Mouse (Mus musculus) fat pad, adult 2 months (tissue): ENCODE results near the gene Wnt3.
"Not testable (repeated sequence)": the region's sequence is repeated elsewhere in the genome, so short reads cannot be mapped to it uniquely, and the experiment has no call there.

Experiments
- DNase-seq: peaks from one replicate; pipeline ENCODE4 v3.0.0-alpha.2; 2011; ENCODE audit warnings: low read depth, low spot score; ENCODE audit errors: extremely low read depth

The Wnt3 gene

DNA sequence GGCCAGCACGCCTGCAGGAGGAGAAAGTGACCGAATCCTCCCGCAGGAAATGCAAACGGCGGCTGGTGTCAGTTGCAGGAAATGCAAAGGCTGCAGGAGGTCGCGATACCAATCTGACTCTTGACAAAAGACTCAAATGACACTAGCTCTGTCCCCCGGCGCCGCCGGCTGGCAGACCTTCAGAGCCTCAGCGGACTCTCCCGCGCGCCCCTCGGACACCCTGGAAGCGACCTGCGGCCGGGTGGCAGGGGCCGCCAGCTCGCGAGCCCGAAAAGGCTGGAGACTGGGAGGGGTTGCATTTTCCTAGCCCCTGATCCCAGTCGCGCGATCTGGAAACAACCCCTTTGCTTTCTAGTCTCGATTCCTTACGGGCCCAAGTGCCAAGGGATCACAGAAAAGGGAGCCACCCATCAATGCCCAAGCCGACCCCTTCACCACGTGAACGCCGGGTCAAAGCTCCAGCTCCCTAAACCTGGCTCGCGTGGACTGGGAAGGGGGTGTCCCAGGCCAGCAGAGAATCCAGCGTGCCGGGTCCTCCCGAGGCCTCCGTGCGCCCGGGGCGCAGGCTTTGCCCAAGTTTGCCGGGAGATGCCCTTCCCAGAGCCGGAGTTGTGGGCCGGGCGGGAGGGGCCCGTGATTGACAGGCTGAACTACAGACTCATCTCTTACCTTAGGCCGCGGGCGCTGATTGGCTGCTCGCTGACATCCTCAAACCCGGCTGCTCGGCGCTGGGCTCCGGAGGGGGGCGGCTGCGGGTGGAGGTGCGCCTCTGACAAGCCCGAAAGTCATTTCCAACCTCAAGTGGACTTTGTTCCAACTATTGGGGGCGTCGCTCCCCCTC lies at the start of gene Wnt3:
TSS of gene Wnt3 (plus strand) at position 764 of the 841 bp plus-strand sequence.
- no peak for DNase-seq

DNA sequence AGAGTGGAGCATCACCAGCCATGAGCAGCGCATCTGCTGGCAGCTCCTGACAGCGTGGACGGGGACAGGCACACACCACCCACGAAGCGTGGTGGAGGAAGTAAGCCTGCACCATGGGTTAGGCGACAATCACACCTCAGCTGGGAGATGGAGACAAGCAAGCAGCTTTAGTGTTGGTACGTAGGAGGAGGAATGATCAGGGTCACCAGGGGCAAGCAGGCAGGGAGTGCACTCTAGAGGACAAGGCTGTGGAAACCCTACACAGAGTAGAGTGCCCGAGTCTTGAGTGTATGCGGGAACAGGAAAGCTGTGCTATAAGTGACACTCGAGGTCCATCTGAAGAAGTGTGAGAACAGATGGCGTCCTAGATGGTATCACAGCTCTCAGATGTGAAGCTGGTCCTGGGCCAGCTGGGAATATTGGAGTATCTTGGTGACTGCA lies 49.6 kb upstream of the Wnt3 start:
- DNase-seq: no peak

DNA sequence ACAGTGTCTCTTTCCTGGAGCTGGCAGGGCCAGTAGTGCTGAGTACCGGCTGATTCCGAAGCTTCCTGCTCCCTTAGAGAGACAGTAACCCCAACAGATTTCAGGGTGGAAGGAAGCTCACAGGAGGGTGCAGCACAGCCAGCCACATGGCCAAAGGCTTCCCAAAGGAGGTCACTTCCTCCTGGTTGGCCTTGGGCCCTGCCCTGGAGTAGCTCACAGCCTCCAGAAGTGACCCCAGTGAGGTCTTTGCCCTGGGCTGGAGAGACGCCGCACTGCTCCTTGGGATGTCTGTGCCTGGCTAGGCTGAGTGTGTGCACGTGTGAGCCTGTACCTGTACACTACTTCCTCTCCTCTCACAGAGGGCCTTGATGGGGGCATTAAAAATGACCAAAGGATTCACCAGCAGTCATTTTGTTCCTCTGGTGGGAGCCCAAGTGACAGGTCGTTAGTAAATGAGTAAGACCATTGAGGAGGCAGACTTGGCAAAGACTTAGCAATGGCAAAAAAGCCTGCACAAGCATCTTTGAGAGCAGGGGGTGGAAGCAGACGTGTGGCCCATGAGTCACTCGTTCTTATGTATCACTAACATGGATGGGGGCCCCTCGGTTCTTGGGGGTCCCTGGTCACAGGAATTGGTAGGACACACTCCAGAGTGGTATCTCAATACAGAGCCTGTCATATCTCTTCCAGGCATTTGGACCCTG lies 44.5 kb upstream of the Wnt3 start:
- DNase-seq: no peak

DNA sequence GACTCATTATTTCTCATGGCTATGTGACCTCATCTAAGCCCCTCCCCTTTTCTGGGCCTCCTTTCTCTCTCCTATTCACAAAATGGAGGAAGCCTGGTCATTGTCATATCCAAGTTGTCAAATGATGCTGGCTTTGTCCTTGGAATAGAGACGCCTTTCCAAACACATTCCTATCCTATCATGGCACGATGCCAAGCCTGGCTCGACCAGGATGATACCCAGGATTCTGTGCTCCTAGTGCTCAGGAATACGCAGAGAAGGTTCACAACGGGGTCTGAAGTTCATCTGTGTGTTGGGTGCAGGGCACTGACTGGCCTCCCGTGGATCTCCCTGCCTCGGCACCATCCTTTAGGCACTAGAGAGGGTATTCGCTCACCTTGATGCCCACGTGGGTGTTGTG lies 42.4 kb upstream of the Wnt3 start:
- no peak for DNase-seq

DNA sequence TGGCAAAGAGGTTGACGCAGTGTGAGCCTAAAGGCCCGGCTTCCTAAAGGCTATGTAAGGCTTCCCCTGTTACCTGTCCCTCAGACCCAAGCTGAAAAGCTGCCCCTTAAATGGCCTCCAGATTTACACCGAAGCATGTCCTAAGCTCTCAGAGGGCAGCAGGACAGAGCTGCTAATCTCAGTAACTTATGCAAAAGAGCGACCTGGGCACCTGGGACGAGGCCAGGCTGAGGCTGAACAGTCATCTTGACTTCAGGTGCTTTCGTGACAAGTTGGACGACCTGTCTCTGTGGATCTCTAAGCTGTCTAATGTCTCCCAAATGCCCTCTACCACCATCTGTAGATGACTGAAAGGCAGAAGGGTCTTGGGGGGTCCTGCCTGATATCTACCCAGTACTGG lies 41.6 kb upstream of the Wnt3 start:
- no peak for DNase-seq

DNA sequence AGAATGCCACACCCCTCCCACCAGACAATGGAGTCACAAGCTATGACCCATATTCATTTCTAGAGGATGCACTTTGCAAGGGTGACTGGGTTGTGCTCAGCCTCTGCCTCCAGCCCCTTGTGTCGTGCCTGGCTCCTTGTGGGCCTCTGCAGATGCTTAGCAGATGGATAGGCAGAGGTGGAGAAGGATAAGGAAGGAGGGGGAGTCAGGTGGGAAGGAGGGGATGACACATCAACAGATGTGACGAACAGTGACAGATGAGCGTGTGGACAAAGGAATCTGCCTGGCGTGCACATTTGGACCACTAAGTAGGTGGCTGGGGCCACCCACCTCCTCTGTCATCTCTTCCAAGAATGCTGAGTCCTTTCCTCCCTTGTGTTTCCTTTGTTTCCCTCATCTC lies 40.9 kb upstream of the Wnt3 start:
- no peak for DNase-seq

DNA sequence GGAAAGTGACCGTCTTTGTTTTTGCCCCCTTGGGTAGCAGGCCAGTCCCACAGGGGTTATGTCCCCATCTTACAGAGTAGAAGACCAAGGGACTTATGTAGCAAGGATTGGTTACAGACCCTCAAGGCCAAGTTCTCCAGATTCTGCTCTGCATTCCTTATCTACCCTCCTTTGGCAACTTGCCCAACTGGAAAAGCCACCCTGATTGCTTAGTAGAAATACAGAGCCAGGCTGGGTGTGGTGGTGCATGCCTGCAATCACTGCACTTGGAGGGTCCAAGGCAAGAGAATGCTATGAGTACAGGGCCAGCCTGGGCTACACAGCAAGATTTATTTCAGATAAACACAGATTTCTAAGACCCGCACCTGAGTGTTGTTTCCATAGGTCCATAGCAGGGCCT lies 40.0 kb upstream of the Wnt3 start:
- no peak for DNase-seq

DNA sequence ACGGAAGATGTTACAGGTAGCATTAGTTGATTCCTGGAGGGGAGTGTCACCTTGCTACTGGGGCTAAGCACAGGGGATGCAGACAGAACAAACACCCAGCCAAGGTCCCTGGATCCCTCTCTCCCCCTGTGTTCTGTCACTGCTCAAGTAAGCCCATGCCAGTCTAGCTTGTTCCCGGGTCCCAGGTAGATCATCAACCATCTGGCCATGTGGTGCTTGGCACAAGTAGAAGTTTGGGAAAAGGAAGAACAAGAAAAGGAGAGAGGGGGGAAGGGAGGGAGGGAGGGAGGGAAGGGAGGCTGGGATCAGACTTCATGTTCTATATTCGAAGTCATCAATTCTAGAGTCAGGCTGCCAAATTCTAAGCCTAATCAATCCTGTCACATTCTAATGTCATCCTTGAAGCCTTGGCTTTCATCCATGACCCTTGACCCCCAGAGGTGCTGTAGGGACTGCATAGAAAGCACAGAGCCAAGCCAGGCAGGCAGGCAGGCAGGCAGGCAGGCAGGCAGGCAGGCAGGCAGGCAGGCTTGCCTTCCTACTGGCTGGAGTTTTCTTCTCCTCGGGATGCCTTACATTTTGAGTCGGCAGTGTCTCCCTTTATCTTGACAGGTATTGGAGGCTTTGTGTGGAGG lies 39.4 kb upstream of the Wnt3 start:
- DNase-seq: no peak

DNA sequence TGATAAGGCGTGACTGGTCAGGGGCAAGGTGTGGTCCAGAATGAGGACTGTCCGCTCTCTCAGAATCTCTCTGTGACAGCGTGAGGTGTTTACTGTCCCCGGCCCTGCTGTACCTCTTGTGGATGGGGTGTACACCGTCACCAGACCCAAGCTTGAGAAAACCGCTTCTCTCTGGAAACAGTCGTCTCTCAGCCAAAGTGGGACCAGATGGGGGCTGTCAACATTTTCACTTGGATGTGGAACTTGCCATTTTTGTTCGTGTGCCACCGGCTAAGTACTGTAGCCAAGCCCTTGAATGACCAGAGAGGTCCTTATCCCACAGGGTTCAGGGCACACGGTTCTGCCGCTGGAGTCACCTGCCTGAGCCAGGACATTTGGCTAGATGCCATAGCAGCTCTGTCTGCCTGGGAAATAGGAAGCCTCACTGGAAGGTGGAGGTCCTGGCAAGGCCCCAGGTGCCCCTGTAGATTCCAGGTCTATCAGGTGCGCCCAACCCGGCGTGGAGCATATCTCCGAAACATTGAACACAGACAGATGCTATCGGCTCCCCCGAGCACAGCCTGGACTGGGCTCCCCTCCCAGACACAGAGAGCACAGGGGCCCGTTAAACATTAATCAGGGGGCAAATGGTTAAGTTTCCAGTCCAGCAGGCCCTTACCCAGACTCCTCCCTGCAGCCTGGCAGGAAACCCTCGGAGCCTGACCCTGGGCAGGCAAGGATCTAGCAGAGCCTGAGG lies 38.7 kb upstream of the Wnt3 start:
- no peak for DNase-seq

DNA sequence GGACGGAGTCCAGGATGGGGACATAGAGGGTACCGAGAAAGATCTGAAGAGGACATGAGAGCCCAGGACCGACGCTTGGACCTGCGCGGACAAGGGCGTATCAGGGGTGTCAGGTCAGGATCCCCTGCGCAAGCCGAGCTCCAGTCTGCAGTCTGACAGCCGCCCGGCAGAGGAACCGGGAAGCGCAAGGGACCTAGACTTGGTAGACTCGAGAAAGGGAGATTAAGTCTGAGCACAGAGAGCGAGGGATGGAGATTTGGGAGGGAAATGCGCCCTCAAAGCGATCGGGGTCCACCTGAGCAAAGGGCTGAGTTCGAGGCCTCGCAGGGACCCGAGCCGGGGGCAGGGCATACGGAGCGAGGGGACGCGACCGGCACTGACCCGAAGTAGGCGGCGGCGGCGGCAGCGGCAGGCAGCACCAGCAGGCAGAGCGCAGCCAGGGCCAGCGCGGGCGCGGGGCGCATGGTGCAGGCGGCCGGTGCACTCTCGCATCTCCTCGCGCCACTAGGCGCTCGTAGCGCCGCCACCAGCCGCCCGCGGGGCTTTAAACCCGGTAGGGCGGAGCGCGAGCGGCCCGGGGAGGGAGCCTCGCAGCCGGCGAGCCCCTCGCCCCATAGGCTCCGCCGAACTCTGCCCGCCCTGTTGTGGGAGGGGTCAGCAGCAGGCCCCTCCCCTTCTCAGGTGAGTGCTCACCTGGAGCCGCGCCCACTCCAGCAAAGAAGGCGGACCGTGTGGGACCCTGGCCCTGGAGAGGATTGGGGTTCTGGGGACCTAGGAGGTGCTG lies 24.5 kb upstream of the Wnt3 start, which contains the start of gene Wnt9b:
TSS of gene Wnt9b (minus strand) at position 516 of the 784 bp plus-strand sequence.
- DNase-seq: no peak

DNA sequence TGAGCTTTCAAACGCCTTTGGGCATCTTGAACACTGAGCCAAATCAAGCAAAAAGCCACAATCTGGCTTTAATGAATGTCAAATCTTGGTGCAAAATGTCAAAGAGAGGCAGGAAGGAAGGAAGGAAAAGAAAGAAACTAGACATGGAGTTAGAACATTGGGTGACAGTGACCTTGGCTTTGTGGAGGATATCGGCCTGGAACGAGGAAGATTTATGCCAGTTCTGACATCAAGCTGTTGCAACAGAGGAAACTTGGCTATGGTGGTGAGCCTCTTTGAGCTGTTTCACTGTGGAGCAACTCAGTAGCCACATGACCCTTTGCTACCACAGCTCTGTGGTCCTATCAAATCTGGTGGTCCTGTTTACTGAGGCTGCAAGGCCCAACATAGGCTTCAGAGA lies 23.3 kb upstream of the Wnt3 start:
- DNase-seq: peak; percentile 36

DNA sequence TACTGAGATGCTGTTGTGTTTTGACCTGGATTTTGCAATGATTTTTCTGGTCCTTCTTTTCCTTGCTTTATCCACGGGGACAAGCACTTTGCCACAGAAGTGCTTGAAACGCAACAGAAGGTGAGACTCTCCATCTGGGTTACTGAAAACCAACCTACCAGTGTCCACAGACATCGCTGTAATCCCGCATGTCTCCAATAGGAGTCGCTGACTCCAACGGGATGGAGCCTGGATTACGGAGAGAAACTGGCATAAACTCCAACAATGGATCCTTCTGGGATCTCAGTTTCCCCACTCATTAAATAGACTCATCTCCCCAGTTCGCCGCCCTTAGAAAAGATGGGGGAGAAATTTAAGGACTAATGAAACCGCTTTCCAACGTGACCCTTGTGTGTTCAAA lies 15.9 kb upstream of the Wnt3 start:
- DNase-seq: no peak

DNA sequence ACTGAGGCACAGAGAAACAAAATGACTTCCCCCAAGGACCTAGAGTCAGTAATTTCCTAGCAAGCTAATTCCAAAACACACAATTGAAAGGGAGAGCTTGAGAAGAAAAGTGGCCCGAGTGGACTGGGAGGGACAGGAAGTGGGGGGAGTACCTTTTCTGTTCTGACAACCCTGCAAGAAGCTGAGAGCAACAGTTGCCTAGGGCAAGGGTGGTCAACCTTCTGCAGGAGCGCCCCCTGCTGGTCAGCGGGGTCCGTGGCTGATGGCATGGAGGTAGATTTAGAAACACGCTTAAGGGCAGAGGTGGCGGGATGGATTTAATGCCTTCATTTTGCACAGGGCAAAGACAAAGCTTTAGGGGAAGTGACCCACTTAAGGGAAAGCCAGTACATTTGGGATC lies 15.2 kb upstream of the Wnt3 start:
- DNase-seq: no peak

DNA sequence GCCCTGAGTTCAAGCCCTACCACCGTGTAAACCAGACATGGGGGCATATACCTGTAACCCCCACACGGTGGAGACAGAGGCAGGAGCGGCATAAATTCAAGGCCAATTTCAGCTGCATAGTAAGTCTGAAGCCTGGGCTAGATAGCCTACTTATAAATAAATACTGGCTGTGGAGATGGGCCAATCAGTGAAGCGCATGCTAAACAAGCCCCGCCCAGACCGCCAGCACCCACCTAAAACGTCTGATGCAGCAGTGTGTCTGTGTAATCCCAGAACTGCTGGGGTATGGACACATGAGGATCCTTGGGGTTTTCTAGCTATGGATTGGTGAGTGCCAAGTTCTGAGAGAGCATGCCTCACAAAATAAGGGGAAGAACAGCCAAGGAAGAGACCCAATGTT lies 13.8 kb upstream of the Wnt3 start:
- no peak for DNase-seq

DNA sequence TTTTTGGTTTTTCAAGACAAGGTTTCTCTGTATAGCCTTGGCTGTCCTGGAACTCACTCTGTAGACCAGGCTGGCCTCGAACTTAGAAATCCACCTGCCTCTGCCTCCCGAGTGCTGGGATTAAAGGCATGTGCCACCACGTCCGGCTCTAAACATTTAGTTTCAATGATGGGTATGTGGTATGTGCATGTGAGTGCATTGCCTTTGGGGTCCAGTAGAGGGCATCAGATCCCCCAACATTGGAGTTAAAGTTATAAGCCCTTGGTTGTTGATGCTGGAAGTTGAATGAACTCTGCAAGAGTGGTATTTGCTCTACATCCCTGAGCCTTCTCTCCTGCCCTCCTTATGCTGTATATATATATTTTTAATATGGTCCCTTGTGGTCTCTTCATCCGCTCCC lies 13.1 kb upstream of the Wnt3 start:
- not testable (repeated sequence) for DNase-seq

DNA sequence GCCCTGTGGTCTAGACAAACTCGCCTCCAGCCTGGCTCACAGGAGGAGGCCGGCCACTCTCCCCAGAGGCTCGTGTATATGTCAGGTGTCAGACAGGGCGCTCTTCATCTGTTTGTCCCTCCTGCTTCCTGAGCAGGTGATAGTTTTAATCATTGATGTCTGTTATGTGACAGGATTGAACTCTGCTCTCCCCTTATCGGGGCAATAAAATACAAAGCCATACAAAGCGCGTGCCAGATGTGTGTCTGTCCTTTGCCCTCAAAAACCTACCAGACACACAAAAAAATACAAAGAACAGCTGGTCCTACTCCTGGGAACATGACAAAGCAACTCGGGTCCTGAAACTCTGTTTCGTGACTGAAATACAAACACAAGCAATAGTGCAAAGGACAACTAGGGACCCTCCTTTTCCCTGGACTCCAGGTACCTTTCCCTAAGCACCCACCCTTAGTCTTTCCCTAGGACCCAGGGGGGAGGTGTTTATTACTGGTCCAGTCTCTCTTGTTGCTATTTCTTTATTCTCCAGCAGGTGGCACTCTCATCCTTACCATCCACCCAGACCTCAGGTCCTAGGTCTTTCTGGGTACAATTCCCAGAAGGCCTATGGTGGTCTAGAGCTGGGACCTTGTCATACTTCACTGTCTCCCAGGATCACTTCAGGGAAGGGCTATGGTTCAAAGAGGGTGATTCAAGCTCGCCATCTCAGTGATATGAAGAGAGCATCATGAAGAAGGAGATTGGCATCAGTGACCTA lies 10.4 kb upstream of the Wnt3 start:
- DNase-seq: no peak

DNA sequence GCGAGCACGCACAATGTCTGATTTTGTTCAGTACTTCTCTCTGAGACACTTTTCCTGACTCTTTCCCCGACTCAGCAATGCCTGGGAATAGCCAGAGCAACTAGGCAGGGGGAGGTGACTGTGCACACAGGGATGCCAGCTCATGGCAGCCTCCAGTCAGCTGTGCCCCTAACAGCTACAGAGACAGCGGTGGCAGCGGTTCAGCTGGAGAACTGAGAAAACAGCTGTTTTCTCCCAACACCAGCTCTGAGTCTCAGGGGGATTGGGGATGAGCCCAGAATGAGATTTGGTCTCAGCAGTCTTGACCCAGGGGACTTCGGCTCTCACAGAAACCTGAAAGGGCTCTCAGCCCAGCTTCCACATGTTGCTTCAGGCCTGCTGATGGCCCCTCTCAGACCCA lies 9.3 kb upstream of the Wnt3 start:
- DNase-seq: no peak

DNA sequence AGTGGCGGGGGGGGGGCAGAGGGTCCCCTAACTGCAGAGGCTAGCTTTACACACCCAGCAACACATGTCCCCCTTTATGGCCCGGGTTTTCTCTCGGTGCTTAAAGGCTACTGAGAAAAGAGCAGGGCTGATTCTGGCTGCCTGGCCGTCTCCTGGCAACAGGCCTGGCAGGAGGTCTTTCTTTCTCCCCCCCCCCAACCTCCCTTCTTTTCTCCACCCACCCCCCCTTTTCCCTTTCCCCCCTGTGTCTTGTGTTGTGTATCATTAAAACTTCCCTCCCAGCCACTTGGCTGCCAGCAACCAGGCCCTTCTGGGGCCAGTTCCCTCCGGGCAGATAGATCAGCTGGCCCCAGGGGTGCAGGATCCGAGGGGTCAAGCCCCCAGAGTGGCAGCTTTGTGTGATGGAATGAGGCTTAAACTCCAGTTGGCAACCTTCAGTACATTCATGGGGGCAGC lies 8.4 kb upstream of the Wnt3 start:
- DNase-seq: no peak

DNA sequence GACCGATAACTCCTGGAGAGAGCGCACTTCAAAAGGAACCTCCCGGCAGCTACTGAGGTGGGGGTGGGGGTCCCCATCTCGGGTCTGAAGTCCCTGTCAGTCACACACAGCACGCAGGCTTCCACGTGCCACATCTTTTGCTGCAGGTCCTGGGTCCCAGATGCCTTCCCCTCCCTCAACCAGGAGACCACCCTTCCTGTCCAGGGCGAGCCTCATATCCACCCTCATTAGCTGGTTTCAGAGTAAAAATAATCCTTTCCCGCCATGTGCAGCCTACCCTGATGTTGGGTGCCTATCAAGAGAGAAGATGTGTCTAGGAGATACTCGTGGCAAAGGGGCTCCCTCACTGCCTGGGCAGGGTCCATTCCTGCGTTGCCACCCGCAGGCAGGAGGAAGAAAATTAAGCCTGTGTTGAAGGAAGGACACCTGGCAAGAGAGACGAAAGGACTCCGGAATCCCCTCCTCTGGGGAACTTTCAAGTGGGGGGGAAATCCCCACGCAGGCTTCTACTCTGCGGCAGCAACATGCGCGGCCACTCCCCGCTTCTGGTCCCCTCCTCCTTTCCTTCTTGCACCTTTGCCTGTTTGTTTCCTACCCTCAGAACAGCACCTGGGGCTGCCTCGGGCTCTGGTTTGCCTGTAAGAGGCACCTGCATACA lies 2.7 kb upstream of the Wnt3 start:
- DNase-seq: no peak
